Mouse (Mus musculus) NIH3T3 (cell line): ENCODE measurements at regions not wholly inside any gene's neighbourhood (a gene's known extent, or its start where the extent isn't known, plus 50 kb on each side); places are given as distances from the start of the nearest gene placed in this dataset.

Experiments
- DNase-seq: peaks from one replicate; pipeline ENCODE4 v3.0.0-alpha.2; 2012; ENCODE audit warnings: low read depth

DNA sequence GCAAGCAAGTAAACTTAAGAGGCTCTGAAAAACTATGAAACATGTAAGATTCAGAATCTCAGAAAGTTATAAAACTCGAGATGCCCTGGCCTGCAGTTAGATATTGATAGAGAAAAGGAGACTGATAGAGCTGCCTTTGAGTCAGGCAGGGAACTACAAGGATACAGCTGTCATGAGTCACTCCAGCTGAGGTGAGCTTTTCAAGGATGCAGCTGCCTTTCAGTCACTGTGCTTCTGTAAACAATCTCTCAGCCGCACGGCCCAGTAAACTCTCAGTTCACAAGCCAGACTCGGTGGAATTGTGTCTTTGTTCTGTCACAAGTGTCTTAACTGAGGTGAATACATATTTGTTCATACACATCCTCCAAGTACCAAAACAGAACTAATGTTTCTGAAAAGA, 334.9 kb upstream of the Rsrc1 start:
- DNase-seq = peak; percentile 10

DNA sequence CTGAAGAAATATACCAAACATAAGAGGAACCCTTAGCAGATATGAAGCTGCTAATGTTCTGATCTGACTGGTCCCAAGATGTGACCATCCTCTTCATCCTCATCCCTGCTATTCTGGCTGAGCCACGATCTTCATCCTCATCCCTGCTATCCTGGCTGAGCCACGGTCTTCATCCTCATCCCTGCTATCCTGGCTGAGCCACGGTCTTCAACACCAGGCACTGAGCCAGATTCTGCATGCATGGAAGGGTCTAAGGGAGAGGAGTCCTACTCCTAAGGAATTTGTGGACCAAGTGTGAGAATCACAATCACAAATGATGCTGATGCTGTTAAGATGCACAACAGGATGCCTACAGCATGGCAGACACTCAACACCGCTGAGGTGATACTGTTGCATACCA, 331.9 kb upstream of the Rsrc1 start:
- DNase-seq = no peak

DNA sequence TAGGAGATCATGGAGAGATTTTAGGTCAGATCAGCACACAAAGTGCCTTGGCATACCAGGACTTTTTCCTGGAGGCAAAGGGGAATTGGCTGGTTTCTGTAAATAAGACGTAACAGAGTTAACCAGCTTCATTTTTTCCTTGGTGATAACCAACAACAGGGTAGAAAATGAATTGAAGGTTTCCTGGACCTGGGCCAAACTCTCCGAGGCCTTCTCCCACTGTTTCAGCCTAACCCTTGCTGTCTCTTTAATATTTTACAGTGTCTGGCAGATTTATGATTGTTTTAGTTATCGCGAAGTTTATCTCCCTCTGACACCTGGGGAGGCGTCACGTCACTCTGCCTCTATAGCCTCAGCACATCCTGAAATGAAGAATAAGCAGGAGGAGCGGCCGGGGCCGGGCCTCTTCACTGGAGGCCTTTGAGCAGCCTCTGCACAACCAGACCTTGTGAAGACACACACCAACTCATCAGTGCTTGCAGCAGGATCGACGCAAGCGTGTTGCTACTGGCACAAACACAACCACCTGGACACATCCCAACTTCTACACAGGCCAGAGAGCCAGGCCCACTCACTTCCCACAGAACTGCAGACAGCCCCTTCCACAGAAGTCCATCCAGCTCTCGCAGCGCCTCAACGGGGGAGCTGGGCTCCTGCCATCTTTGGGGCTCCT, 331.0 kb upstream of the Rsrc1 start:
- DNase-seq = peak; percentile 14

DNA sequence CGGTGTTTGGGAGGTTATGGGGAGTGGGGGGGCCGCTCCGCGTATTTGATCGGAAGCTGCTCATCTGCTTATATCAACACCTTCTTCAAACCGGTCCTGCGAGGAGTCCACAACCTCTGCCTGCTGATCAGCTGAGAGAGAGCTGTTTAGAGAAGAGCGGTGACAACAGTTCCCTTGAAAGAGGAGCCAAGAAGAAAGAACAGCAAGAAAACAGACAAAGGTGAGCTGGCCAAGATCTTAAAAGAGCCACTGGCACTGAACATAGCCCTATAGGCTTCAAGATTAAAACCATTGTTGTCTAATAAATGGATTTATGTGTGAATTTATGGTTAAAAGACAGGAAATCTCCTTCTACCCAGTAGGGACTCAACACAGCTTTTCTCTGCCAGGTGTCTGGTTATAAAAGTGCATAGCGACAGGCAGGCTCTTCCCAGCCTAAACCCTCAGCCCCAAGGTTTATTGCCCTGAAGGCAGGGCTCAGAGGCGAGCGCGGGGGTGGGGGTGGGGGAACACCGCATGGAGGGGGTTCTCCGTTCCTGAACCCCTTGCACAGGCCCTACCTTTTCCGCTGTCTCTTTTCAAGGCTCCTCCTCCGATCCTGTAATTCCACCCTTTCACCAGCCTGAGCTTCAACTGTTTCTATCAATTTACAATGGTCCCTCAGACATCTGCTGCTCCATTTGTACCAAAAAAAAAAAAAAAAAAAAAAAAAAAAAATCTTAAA, 330.3 kb upstream of the Rsrc1 start:
- DNase-seq = no peak

DNA sequence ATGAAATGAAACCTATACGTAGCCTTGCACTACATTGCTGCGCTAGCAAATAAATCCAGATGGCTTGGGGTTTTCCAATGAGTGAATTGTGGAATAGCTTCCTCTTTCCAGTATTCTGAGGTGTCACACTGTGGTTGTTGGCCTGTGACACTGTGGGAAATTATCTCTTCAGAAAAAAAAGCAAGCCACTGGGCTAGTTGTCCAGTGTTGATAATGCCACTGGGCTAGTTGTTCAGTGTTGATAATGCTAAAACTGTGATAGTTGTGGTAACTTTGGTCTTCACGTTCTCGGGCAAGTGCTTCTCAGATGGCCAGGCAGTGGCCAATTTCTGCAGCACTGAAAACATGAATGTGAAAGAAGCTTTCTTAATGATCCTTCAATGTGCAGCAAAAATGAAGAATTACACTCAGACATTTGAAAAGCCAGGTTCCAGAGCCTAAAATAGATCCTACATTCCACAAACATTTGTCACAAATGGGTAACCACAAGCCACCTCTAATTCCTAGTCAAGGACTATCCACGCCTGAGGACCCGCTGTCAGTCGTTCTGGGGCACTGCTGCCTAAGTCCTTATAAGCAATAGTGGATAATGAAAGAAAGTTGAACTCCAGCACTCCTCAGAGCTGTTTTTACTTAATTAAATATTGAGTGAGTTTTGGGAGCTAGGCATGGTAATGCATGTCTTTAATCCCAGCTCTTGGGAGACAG, 328.9 kb upstream of the Rsrc1 start:
- peak; percentile 25 for DNase-seq

DNA sequence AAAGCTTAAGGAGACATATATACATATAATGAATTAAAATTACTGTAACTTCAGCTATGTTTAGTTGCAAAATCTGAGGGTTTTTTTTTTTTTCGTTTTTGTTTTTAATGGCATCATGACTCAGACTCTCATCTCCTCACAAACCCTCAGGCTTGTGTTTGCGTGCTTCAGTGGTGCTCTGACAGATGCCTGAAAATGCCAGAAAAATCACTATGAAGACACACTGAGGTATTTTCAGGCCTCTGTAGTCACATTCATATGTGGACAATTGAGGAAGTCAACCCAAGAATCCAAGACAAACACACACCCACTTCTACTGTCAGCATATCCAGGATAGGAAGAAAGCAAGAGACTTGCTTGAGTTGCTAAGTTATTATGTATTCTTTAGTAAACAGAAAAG, 327.2 kb upstream of the Rsrc1 start:
- DNase-seq = peak; percentile 57

DNA sequence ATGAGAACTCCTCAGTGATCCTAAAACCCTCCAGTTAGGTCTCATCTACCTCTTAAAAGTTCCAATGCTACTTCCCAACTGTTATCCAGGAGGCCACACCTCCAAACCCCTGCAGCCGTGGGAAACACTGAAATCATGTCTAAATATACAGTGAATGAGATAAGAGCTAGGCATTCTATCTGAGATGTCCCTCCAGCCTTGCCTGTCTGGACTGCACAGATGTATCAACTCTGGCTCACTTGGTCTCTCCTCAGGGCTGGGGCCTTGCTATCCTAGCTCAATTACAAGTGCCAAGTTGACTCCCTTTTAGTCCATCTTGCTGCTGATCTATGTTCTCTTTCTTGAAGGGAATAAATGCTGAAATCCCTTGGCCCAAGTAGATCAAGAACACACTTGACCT, 326.3 kb upstream of the Rsrc1 start:
- no peak for DNase-seq

DNA sequence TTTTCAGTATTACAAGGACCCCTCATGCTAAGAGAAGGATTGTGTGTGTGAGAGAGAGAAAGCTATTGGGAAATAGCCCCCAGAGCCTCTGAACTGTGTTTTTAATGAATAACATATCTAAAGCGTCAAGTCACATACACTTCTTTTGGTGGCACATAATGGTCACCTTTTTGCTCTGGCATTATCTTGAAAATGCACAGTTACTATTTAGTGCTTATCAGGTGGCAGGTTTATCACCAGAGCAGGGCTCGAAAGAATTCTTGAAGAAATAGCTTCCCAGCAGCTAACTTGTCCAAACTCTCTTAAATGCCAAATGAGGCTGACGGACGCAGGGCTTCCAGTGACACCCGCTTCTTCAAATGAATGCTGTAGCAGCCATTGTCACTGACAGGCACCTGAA, 324.7 kb upstream of the Rsrc1 start:
- no peak for DNase-seq

DNA sequence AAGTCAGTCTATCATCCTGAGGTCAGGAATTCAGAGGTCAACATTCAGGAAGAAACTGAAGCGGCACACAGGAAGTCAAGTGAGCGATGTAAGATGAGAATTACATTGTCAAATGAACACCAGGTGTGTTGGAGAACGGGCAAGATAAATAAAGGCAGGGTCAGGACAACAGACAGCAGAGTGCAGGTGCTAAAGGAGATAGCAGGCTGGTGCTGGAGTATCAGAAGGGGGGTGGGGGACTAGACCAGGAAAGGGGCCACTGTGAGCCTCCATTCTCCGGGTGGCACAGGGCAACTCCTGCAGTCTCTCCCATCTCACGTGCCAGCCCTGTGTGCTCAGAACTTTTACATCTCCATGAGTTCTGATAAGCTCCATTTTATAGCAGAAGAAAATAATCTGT, 320.6 kb upstream of the Rsrc1 start:
- DNase-seq = no peak

DNA sequence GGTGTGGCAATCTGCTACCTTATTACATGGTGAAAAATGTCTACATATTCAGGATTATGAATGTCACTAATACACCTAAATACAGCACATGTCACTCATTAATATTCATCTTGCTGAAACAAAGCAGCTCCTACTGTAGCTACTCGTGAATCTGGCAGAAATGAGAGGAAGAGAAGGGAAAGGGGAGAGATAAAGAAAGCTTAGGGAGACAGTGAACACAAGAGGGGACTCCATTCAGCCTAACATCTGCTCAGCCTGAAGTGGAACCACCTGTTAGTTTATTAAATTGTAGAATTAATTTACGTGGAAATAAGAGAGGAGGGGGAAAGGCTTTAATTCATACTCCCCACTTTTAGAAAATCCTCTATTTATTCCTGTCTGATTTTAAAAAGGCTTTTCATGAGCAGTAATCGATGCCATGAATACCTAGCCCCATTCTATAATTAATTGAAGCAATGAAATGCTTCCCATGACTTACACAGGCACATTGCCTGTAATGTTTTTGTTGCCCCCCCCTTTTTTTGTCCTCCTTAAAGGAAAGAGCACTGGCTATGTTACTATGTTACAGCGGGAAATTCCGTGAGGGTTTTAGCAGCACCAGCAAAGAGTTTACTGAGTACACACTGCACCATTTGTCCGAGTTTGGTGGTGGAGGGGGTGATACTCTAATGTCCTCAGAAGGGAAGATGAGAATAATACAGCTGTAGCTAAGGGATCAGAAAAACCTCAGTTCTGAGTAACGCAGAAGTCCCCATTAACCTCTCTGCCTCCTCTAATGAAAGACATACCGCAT, 319.2 kb upstream of the Rsrc1 start:
- no peak for DNase-seq

DNA sequence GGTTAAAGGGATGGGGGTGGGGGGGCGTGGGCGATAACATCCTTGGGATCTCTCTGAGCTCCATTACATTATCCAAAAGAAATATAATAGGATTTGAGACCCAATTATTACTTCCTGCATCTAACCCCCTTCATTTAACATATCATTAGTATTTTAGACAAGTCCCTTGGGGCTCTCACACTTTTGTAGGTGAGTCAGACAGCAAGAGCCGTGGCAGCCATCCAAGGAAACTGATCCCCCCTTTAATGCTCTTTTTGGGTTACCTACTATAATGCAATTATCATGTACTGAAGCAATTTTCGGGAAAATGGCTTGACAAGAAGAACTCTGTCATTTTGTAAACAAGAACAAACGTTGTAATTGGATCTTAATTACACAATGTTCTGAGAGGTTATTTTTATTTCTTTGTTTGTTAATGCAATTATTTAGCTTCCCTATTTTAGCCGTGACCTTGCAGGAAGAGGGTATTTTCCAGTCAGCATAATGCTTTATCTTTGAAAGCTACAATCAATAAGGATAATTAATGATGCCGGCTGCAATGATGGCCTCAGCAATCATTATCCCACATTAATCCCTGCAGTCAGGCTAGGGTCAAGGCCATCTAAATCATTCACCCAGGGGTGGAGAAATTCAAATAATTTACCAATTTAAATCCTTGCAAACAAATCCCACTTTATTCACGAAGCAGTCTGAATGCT, 297.5 kb upstream of the Rsrc1 start:
- no peak for DNase-seq

DNA sequence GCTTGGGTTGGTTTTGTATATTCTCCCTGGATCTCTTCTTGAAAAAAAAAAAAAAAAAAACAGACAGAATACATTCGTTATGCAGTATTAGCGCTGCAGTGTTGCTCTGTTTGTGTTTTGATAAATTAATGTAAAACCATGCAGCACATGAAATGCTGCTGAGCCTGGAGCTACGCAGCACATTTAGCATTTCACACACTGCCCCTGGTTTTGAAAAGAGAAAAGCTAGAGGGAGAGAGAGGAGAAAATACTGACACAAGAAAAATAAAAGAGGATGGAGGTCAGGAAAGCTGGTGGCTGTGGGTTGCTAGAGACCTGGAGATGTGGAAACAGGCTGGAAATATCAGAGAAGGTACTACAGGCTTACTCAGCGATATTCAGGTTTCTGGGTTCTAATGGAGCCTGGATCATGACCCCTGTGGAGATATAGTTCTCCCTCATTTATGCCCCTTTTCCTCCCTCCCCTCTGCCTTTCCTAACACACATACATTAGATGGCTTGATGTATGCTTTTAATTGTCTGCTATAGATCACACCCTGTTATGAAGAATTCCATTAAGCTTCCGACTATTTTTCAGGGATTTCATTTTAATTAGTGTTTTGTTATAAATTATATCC, 296.8 kb upstream of the Rsrc1 start:
- DNase-seq = no peak

DNA sequence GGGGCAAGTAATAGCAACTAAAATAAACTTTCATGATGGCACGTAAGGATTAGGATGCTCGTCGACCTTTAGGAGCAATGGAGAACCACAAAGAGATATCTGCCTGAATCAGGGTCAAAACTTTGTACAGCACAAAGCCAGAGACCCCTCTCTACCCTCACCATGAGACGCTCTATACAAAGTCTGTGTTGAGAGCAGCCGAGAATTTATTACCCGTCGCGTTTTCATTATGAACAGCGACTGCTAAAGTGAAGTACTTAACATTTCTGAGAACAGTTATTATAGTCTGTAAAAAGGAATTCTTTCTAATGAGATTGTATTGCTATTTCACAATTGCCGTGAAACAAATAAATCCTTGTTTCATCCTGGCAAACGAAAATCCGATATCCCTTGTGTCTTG, 296.1 kb upstream of the Rsrc1 start:
- no peak for DNase-seq

DNA sequence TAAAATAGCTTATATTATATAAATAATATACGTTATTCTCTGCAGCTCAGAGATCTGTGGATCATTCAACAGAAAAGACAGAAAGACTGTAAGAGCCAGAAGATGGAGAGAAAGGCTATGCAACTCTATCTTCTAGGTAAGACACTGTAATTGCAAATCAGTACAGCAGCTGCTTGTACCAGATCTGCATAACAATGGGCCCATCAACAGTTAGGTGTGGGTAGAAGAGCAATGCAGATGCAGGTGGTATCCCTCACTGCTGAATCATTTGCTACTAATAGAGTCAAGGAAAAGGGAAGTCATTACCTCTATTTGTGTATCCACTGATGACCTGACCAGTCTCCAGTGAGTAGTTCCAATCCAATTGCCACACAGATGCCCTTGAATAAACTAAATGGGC, 294.1 kb upstream of the Rsrc1 start:
- no peak for DNase-seq

DNA sequence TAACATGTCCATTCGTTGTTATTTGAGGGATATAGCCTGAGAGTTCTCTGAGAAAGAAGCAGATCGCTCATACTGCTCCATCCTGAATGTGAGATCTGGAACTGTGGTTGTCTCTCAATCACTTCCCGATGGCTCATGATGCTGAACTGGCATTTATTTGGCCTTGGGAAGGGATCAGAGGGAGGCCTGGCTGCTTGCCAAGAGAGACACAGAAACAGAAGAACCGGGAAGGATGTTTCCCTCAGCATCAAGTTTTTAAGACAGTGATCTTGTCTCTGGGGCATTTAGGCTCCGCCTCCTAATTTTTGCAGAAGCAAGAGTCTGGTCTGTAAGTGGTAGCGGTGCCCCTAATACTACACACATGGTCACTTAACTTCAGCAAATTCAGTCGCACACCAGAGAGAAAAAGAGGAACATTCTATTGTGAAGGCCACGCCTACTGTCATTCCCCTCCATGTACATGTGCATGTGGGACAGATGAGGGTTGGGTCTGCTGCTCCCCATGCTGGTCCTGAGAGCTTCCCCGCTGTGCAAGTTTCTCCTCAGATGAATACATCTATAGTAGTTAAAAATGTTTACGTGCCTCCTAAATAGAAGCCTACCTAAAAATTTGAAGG, 290.2 kb upstream of the Rsrc1 start:
- peak; percentile 8 for DNase-seq

DNA sequence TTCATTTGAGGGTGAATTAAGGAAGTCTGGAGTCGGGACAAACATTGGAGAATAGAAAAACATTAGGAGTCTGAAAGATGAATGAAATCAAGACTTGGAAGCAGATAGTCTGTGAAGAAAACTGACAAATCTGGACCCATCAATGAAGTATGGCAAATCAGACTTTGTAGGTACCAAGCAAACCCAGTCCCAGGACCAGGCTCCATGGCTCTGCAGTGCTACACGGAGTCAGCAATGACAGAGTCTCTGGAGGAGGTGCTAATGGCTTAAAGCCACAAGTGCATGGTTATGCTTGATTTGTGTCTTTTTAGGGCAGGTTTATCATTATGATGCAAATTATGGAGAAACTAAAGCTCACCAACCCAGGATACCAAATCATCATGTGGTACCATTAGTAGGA, 286.1 kb upstream of the Rsrc1 start:
- no peak for DNase-seq

DNA sequence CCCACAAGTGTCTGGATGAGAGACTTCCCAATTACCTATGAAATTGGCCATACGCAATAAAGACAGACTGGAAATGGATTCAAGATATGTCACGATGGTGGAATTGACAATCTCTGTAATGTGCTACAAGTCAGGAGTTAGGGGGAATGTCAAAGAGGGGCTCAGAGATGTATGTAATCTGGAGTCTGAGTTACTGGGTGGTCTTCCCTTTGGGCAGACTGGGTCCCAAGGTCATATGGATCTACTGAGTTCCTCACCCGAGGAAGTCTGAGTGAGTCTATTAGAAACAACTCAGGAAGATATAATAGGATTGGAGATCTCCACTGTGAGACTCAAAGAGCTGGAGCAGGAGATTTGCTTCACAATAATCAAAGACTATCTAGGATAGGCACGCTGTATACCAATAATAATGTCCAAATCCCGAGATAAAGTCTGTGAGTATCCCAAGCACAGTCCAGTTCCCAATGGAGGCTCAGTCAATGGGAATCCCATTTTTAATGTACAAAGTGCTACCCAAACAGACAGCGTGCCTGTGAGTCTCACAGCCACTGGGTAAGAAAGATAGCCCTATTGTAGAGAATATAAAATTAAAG, 285.4 kb upstream of the Rsrc1 start:
- DNase-seq = no peak

DNA sequence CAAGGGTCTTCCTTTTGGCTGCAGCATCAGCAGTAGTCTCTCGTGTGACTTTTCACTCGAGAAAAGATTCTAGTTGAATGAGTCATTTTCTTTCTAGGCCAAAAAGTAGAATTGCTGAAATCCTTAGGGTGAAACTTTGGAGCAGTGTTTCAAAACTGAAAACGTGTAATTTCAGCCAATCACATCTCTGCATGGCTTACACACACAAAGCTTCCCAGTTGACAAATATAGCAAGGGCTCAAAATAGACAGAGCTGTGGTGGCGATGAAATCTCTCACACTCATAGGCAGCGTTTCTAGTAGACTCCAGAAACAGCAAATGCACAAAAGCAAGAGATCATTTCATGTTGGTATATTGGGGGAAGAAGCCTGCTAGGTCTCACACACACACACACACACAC, 283.1 kb upstream of the Rsrc1 start:
- peak; percentile 71 for DNase-seq

DNA sequence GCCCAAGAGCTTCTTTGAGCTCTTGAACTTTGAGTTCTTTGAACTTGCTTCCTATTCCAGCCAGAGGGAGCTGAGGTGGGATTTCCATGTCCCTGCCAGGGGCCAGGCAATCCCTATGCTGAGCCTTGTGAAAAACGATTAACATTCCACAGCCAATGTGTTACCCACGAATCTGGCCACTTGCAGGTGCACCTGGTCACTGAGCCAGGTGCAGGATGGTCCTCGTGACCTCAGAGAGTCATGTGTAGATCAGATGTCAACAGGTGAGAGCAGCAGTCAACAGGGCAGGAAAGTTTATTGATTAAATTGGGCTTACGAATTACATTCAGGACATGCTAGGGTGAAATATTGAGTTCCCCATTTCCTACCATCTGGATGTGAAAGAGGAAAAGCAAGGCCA, 275.4 kb upstream of the Rsrc1 start:
- no peak for DNase-seq

DNA sequence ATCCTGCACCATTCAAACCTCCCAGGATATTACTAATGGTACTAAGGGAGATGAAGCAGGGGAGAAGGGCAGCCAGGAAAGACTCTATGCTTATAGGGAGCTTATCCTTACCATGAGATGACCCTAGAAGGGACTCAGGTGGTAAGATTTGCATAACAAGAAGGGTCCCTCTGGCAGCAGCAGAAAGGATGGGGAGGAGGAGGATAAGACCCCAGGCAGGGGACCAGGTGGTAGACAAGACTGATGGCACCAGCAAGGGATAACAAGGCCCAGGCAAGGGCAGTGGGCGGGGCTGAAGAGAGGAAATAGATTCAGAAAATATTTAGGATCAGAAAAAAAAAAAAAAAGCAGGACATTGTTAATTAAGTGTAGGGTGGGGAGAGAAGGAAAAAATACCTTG, 245.7 kb upstream of the Rsrc1 start:
- no peak for DNase-seq
